Mouse (Mus musculus): ENCODE data around the gene Olfr1015.

GRCm38 (mm10) chr2:85818179-85818578 lies 36.4 kb downstream of the Olfr1015 start, which contains the start of gene Olfr1018:
- TF ChIP-seq POLR2A (IDR thresholded peaks at IDR 0.05; ENCODE audit: low read depth, low read length), result no peak
- TF ChIP-seq CTCF (conservative IDR thresholded peaks at IDR 0.05; ENCODE audit: insufficient read depth, insufficient read length, low read depth, low read length), result no peak
